Mouse (Mus musculus) cerebellum, adult 18-20 months (tissue): ENCODE data around the gene Gcnt1.

ENCODE experiments used
- DNase-seq, 2 experiments: peaks; one replicate each; pipeline ENCODE4 v3.0.0; 2021

Gcnt1 gene

GRCm38 (mm10) chr19:17372701-17373100, at the start of gene Gcnt1:
Gcnt1 (minus strand) TSS chr19:17372844.
- DNase-seq: no peak

DNA sequence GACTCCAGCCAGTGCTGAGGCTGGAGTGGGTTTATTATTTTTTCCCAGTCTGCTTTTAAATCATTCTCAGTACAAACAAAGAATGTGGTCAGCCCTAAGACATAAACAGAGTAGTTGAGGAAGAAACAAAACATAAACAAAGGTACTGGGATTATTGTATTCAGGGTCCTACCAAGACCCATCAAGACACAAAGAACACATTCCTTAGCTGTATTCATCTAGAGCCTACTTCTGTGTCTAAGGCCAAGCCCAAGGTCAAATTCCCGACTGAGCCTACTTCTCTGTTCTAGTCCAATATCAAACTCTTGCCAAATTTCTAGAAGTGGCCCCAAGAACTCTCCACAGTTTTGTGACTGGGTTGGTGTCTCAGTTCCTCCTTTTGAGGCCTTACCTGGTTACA, 45.2 kb upstream of the Gcnt1 start:
- no peak for DNase-seq

- DNase-seq: no peak
Observed at GRCm38 (mm10) chr19:17412915-17413459, 40.3 kb upstream of the Gcnt1 start.

DNA sequence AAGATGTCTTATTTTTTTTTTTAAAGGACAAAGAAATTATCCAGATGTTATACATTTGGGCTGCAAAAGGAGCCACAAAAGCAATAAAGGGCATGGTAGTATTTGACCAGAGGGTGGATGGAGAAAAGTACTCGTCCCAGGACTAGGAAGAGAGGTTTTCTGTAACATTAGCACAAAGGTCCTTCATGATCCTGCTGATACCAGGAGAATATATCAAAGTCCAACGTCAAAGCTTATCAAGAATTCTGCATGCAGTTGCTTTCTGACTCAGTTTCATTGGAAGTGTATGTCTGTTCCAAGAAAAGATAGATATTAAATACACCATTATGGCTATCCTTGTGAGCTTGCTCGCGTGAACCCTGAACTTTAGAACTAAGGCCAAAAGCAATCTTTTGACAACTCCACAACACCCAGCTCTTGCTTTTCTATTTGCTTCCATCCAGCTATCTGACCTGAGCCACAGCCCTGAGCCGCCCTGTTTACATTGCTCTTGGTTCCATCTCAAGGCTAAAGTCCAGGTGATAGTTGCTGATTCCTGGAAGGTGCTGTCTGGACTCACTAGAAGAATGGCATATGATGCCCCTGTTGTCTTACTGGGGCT, 37.9 kb upstream of the Gcnt1 start:
- DNase-seq: no peak

- DNase-seq: no peak
Observed at GRCm38 (mm10) chr19:17409351-17409750, 36.7 kb upstream of the Gcnt1 start.

- no peak for DNase-seq
Observed at GRCm38 (mm10) chr19:17408591-17408990, 35.9 kb upstream of the Gcnt1 start.

DNA sequence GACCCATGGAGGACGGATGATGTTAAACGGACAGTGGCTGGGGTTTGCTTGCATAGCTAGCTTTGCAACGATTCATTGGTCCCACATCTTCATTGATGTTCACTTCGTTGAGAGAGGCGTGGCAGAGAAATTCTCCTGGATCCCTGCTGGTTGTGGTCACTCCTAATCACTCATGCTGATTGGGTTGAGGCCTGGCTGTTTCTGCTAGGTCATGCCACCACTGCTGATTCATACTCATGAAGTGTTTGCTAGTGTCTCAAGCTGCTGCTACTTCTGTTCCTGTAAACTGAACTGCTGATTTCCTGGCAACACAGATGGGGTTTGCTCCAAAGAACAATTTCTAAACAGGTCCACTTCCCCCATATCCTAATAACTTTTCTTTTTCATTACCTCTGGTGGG, 34.2 kb upstream of the Gcnt1 start:
- no peak for DNase-seq

DNA sequence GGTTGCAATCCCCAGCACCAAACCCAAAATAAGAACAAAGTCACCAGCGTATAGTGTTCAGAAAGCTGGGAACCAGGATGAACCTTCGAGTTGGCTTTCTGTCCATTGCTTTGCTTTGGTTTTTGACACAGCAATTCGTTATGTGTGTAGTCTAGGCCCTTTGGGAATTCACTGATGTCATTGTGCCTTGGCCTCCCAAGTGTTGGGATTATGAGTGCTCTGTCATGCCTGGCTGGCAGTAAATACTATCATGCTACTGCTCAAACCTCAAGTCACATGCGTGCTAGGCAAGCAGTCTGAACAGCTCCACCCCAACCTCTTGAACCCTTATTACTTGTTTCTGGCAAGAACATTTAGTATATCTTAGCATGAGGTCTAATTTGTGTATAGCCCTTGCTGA, 30.5 kb upstream of the Gcnt1 start:
- DNase-seq: no peak

DNA sequence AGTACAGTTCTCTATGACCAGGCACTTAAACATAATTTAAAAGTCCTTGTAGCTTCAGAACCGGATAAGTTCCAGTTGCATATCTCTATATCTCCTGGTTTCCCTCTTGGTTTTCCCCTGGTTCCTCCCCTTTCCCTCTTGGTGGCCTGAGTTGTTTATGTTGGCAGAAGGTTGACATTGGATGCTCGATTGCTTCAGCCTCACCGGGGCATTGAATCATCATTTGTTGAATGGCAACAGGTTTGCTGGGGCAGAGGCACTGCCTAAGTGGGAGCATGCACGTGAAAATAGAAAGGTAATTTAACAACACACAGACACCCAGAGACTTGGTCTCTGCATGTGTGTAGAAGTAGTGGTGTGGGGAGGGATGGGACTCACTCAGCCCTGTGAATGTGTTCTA, 27.9 kb upstream of the Gcnt1 start:
- DNase-seq: no peak

- no peak for DNase-seq
Observed at GRCm38 (mm10) chr19:17399965-17400364, 27.3 kb upstream of the Gcnt1 start.

DNA sequence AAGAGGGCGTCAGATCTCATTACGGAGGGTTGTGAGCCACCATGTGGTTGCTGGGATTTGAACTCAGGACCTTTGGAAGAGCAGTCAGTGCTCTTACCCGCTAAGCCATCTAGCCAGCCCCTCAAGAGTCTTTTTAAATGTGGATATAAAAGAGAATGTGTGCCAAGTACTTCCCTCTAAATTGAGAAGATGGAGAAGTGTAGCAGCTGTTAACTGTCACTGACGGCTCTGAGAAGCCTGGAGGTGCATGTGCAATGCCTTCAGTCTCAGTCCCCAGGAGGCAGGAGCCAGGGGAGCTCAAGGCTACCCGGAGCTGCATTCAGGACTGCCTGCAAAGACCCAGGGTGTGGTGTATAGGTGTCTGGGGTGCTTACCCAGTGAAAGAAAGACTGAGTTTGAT, 25.3 kb upstream of the Gcnt1 start:
- no peak for DNase-seq

DNA sequence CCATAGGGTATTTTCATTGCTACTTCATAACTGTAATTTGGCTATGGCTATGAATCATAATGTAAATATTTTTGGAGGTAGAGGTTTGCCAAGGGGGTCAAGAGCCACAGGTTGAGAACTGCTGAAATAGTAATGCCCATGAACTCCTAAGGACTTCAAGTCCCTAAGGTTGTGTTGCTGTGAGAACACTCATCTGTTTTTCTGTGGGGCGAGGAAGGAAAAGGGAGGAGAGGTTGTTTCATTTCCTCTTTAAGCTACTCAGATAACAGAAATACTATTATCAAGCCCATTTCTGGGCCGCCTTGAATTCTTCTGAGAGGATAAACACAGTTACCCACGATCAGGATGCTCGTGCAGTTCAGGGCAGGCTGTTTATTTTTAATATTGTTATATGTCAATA, 24.2 kb upstream of the Gcnt1 start:
- DNase-seq: no peak

GRCm38 (mm10) chr19:17393841-17394591, 21.4 kb upstream of the Gcnt1 start, which contains the start of gene Rfk:
Rfk (plus strand) TSS chr19:17394043.
- peak; percentile 91 to 95 for DNase-seq

DNA sequence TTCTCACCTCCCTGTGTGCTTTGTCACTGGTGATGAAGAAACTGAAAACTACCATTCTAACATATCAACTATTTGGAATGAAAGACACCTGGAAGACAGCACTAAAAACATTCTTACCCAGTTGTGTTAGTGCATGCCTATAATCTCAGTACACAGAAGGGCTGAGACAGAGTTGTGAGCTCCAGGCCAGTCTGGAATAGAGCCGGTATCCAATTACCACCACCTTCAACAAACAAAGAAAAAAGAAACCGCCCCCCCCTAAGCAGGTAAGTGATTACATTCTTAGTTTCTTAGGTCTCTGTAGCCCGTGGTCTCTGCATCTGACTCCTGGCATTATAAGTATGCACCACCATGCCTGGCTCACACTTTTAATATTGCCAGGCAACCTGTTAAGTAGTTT, 20.2 kb upstream of the Gcnt1 start:
- DNase-seq: no peak

DNA sequence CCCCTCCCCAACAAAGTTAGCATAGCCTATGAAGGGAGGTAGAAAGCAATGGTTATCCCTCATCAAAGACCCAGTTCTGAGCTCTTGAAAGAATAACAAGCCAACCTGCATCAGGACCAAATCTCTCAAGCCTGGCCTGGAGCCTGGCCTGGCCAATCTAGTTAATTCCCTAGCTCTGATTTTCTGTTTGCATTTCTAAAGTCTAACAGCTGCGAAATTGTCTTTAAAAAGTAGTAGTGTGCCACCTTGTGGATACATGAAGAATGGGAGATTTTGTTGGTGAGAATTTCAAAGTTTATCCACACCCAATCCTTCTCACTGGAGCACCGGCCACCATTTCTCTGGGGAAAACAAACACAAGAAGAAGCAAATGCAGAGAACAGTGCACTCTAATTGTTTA, 15.8 kb upstream of the Gcnt1 start:
- peak; percentile 32 to 45 for DNase-seq

GRCm38 (mm10) chr19:17386424-17386823, 13.8 kb upstream of the Gcnt1 start:
- DNase-seq: no peak

- no peak for DNase-seq
Observed at GRCm38 (mm10) chr19:17385426-17385825, 12.8 kb upstream of the Gcnt1 start.

DNA sequence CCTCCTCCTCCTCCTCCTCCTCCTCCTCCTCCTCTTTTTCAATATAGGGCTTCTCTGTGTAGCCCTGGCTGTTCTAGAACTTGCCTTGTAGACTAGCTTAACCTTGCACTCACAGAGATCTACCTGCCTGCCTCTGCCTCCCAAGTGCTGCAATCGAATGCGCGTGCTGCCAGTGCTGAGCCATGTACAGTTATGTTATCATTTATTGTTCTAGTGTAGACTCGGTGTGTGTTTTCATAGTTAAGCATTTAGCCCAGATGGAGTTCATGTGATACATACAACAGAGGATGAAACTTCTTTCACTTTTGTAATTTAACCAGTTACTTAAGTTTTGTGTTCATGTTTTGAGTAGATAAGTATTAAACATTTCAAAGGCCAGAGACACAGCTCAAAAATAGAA, 12.4 kb upstream of the Gcnt1 start:
- DNase-seq: no peak

DNA sequence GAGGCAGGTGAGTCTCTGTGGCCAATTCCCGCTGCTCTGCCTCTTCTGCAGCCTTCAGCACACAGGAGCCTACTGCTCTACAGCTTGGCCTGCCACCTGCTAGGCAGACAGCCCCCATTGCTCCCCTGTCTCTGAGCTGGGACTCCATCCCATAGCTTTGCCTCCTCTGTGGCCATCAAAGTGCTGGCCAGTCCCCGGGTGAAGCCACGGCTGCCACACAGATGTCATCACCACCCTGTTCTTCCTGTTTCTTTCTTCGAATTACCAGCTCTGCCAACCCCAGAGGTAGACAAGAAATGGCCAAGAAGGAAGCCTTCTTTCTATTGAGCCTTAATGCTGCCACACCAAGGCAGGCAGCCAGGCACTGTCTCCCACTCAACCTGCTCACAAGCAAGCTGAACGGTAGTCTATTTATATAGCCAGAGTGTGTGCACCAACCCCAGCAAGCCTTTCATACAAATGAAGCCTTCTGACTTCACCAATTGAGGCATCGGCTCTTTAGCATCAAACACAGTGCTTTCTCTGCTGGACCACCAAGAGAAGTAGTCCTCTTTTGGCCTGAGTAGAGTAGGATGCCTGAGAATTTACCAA, 10.3 kb upstream of the Gcnt1 start:
- no peak for DNase-seq

GRCm38 (mm10) chr19:17380549-17380948, 7.9 kb upstream of the Gcnt1 start:
- no peak for DNase-seq

- DNase-seq: no peak
Observed at GRCm38 (mm10) chr19:17378845-17379244, 6.2 kb upstream of the Gcnt1 start.

- DNase-seq: no peak
Observed at GRCm38 (mm10) chr19:17369581-17369980, 3.1 kb downstream of the Gcnt1 start.

DNA sequence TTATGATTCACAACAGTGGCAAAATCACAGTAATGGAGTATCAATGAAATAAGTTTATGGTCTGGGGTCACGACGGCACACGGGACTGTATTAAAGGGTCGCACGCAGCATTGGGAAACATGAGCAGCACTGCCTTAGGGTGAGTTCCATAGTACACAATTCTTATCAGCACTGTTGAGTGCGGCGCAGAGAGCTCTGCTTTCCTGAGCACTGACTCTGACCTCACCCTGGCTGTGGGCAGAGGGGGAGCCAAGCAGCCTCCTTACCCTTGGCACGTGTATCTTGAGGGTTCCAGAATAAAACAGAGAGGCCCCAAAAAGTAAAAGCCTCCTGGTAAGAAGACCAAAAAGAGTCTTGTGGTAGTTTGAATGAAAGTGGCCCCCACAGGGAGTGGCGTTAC, 4.1 kb downstream of the Gcnt1 start:
- no peak for DNase-seq
